ENCODE assay signal across 16 mouse cellular contexts in the genomic region with DNA sequence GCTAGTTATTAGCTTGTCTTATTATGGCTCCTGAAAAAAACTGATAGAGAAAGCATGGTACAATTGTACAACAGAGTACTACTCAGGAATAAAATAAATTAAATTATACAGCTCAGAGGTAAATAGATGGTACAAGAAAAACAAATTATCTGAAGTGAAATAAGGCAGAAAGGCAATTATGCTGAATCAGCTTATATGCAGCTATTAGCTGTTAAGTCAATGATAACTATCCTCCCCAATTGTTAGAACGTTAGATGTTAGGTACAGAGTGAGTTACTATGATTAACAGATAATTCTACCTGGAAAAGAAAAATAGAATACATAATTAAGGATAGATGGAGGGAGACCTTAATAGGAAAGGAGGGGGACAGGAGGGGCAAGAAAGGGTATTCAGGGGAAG.
"Had no signal": no experiment of that assay in that cellular context is flagged by ENCODE, and none has a peak within 500 bp of the region (broad histone marks: within the 10 kb centered on the region; RNA-seq: fewer than 3 reads in every experiment).

No protein-coding gene starts in this region.

- H3K9me3 ChIP-seq: neural tube, embryonic 13.5 days; neural tube, embryonic 15.5 days; stomach, embryonic 15.5 days had no signal

- H3K27ac ChIP-seq: neural tube, embryonic 13.5 days; neural tube, embryonic 15.5 days; stomach, embryonic 15.5 days; stomach, postnatal 0 days had no signal

- H3K27me3 ChIP-seq: neural tube, embryonic 13.5 days; neural tube, embryonic 15.5 days; stomach, embryonic 15.5 days had no signal

- H3K4me2 ChIP-seq: neural tube, embryonic 13.5 days; neural tube, embryonic 15.5 days; stomach, embryonic 15.5 days had no signal

- H3K4me3 ChIP-seq: neural tube, embryonic 13.5 days; neural tube, embryonic 15.5 days; stomach, embryonic 15.5 days had no signal

- H3K9ac ChIP-seq: neural tube, embryonic 13.5 days; neural tube, embryonic 15.5 days; stomach, embryonic 15.5 days had no signal

- H3K36me3 ChIP-seq: neural tube, embryonic 13.5 days; neural tube, embryonic 15.5 days; stomach, embryonic 15.5 days had no signal

- H3K4me1 ChIP-seq: neural tube, embryonic 13.5 days; neural tube, embryonic 15.5 days; stomach, embryonic 15.5 days had no signal

- DNase-seq: retina, postnatal 1 day; right cerebral cortex, adult 18-20 months; right cerebral cortex, postnatal 14 days; right cerebral cortex, postnatal 25 days; right cerebral cortex, postnatal 4 days; spleen, adult 18-20 months; thymus, adult 18-20 months; thymus, adult 2 months; thymus, postnatal 14 days; thymus, postnatal 25 days; thymus, postnatal 36 days; thymus, postnatal 4 days had no signal
